Comparison of ENCODE assay signal across 7 mouse cellular contexts in the genomic region with DNA sequence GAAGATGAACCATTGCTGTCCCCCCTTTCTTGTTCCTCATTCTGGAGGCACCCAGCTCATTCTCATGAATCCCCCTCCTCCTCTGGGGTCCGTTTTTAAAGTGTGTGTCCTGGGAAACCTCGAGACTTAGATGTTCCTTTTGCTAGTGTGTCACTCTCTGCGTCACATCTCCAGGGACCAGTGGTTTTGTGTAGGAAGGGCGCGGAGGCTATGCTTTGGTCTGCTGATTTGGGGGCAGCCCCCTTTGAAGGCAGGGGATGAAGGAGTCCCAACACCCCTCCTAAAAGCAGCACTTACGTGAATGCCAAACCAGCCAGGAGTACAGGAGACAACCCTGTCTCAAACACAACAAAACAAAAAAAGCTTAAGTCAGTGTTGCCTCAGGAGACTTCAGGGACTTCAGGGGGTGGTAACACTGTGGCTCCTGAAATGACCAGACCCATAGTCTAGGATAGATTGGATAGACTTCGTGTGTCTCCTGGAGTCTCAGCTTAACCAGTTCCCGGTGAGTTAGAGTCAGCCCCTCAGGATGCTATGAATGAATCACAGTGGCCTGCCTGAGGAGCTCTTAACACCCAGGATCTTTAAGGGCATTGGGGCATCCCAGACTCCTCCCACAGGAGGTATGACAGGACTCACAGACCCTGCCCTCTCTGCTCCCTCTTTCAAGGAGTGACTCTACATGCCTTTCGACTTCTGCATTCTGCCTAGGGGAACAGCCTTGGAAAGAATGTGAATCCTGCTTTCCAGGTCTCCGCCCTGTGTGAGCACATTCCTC. TPM values are rescaled to one million over a fixed set of nuclear protein-coding genes. Genes with fewer than 3 reads are reported as not detected.
DNase-seq lines count a peak whose midpoint lies in the region; ATAC-seq and TF ChIP-seq lines count a peak whose summit lies in the region.

No protein-coding gene starts in this region.

- H3K4me3 ChIP-seq in intestine, embryonic 16.5 days (ENCODE audit: low read length), result peak overlapping the region; percentile 82
- H3K4me3 ChIP-seq in lung, embryonic 14.5 days (ENCODE audit: low read depth, low read length), result peak overlapping the region; percentile 81

- no peaks in the 10 kb centered on the region for H3K36me3 ChIP-seq in intestine, embryonic 16.5 days (ENCODE audit: control insufficient read depth, insufficient read depth, low read length)
- H3K36me3 ChIP-seq in lung, embryonic 14.5 days (ENCODE audit: insufficient read depth), result peaks cover 35% of the 10 kb centered on the region

- H3K27me3 ChIP-seq in Patski, result no peaks in the 10 kb centered on the region
- H3K27me3 ChIP-seq in intestine, embryonic 16.5 days (replicated peaks; ENCODE audit: control insufficient read depth, insufficient read depth, low read length), result no peaks in the 10 kb centered on the region
- no peaks in the 10 kb centered on the region for H3K27me3 ChIP-seq in lung, embryonic 14.5 days (ENCODE audit: insufficient read depth, low read length)

- 5% methylated on average over 10 of the region's 10 CpGs for WGBS in intestine, embryonic 16.5 days
- 4% methylated on average over 10 of the region's 10 CpGs for WGBS in lung, embryonic 14.5 days

- H3K9ac ChIP-seq in intestine, embryonic 16.5 days (ENCODE audit: low read depth, low read length), result peak overlapping the region; percentile 86
- peak overlapping the region; percentile 81 for H3K9ac ChIP-seq in lung, embryonic 14.5 days

- H3K9me3 ChIP-seq in intestine, embryonic 16.5 days (ENCODE audit: control insufficient read depth, low read length), result no peaks in the 10 kb centered on the region
- no peaks in the 10 kb centered on the region for H3K9me3 ChIP-seq in lung, embryonic 14.5 days (ENCODE audit: low read depth, low read length)

- H3K4me1 ChIP-seq in intestine, embryonic 16.5 days (ENCODE audit: control insufficient read depth, insufficient read depth, low read length), result peaks cover 43% of the 10 kb centered on the region
- H3K4me1 ChIP-seq in lung, embryonic 14.5 days (ENCODE audit: insufficient read depth), result peaks cover 11% of the 10 kb centered on the region; the same call in 1 of the 2 replicates

- POLR2A ChIA-PET in Patski (lab: Charles Lee), result interaction anchor here (1.0 to 4.9 kb wide), 6 partner anchors 9 to 36 kb away, joined by 4 to 28 read pairs (median 12); a partner anchor contains a TSS

- peak overlapping the region; percentile 72 for H3K27ac ChIP-seq in intestine, embryonic 16.5 days (ENCODE audit: low read length)
- H3K27ac ChIP-seq in lung, embryonic 14.5 days (ENCODE audit: low read depth), result peak overlapping the region; percentile 87

- TF ChIP-seq CTCF in Patski (IDR thresholded peaks at IDR 0.05), result no peak
- TF ChIP-seq CTCF in lung, embryonic 14.5 days (IDR thresholded peaks at IDR 0.05; ENCODE audit: low read depth), result no peak

- CTCF ChIA-PET in Patski (lab: Charles Lee), result interaction anchor here (0.8 to 7.8 kb wide), 10 partner anchors 9 to 136 kb away, joined by 3 to 89 read pairs (median 6); a partner anchor contains a TSS

- DNase-seq in Patski (ENCODE audit: low read depth, low spot score), result peak; percentile 83
- peak; percentile 29 to 36 for DNase-seq in cerebellum, postnatal 14 days
- peak; percentile 84 for DNase-seq in gastrocnemius, postnatal 25 days
- DNase-seq in lung, embryonic 14.5 days, result peak; percentile 83
- DNase-seq in left cerebral cortex, adult 11 months (ENCODE audit: low spot score), result no peak

- H3K4me2 ChIP-seq in intestine, embryonic 16.5 days (ENCODE audit: low read depth, low read length), result peak overlapping the region; percentile 85
- peak overlapping the region; percentile 97 for H3K4me2 ChIP-seq in lung, embryonic 14.5 days

- in situ Hi-C loops in Patski (cut with MboI; ENCODE audit: low pct_unique_long_range_greater_than_20kb), result no loop called here

- ATAC-seq in Patski, result peak; percentile 81
- ATAC-seq in intestine, embryonic 16.5 days, result peak; percentile 63
- peak; percentile 29; the same call in 1 of the 2 replicates for ATAC-seq in lung, embryonic 14.5 days (ENCODE audit: insufficient read depth)
- ATAC-seq in neutrophil, adult 5-6 weeks (ENCODE audit: extremely low read depth, insufficient number of reproducible peaks, low FRiP score, poor library complexity, severe bottlenecking), result peak; percentile 36; the same call in 1 of the 2 replicates

RNA-seq across cellular contexts. Expression of a gene that starts 1.3 kb away (rescaled TPM):
- 88.7 TPM for polyA plus RNA-seq in Patski (2021)
- total RNA-seq in gastrocnemius, postnatal 25 days (2021), result 10 to 100 TPM; 33.1 to 34.3 TPM
- polyA plus RNA-seq in intestine, embryonic 16.5 days (2015; fragmentation: Nextera tagmentation; extraction: Ambion mirVana), result 135 and 158 TPM in 2 replicates
- 50.3 and 53.2 TPM in 2 replicates for polyA plus RNA-seq in lung, embryonic 14.5 days (2014; fragmentation: Nextera tagmentation; extraction: Ambion mirVana)
- total RNA-seq in neutrophil, adult 5-6 weeks (2017), result 126 and 148 TPM in 2 replicates

RNA-seq across cellular contexts. Expression of a gene that starts 28.4 kb away (rescaled TPM):
- polyA plus RNA-seq in Patski (2021), result 41.2 TPM
- total RNA-seq in gastrocnemius, postnatal 25 days (2021), result 1 to 10 TPM; 4.0 to 5.1 TPM
- polyA plus RNA-seq in intestine, embryonic 16.5 days (2015; fragmentation: Nextera tagmentation; extraction: Ambion mirVana), result 1.2 and 1.5 TPM in 2 replicates
- 0.82 and 1.2 TPM in 2 replicates for polyA plus RNA-seq in lung, embryonic 14.5 days (2014; fragmentation: Nextera tagmentation; extraction: Ambion mirVana)
- total RNA-seq in neutrophil, adult 5-6 weeks (2017), result 4.4 and 10.9 TPM in 2 replicates

RNA-seq across cellular contexts. Expression of a gene that starts 36.4 kb away (rescaled TPM):
- polyA plus RNA-seq in Patski (2021), result 32.5 TPM
- 10 to 100 TPM; 15.3 to 16.7 TPM for total RNA-seq in gastrocnemius, postnatal 25 days (2021)
- 7.4 and 8.4 TPM in 2 replicates for polyA plus RNA-seq in intestine, embryonic 16.5 days (2015; fragmentation: Nextera tagmentation; extraction: Ambion mirVana)
- 11.9 and 13.0 TPM in 2 replicates for polyA plus RNA-seq in lung, embryonic 14.5 days (2014; fragmentation: Nextera tagmentation; extraction: Ambion mirVana)
- total RNA-seq in neutrophil, adult 5-6 weeks (2017), result 43.0 and 49.3 TPM in 2 replicates

RNA-seq across cellular contexts. Expression of a gene that starts 42.2 kb away (rescaled TPM):
- polyA plus RNA-seq in Patski (2021), result 172 TPM
- 10 to 100 TPM; 28.8 to 32.5 TPM for total RNA-seq in gastrocnemius, postnatal 25 days (2021)
- polyA plus RNA-seq in intestine, embryonic 16.5 days (2015; fragmentation: Nextera tagmentation; extraction: Ambion mirVana), result 21.0 and 23.5 TPM in 2 replicates
- polyA plus RNA-seq in lung, embryonic 14.5 days (2014; fragmentation: Nextera tagmentation; extraction: Ambion mirVana), result 16.4 and 19.3 TPM in 2 replicates
- total RNA-seq in neutrophil, adult 5-6 weeks (2017), result 21.8 and 22.1 TPM in 2 replicates

RNA-seq across cellular contexts. Expression of a gene that starts 51.7 kb away (rescaled TPM):
- polyA plus RNA-seq in Patski (2021), result 0.26 TPM
- total RNA-seq in gastrocnemius, postnatal 25 days (2021), result not detected
- 0.23 and 0.65 TPM in 2 replicates for polyA plus RNA-seq in intestine, embryonic 16.5 days (2015; fragmentation: Nextera tagmentation; extraction: Ambion mirVana)
- 0.54 and 0.78 TPM in 2 replicates for polyA plus RNA-seq in lung, embryonic 14.5 days (2014; fragmentation: Nextera tagmentation; extraction: Ambion mirVana)
- total RNA-seq in neutrophil, adult 5-6 weeks (2017), result not detected in 2 replicates

Comparison
In these comparisons a context has a peak if more than half of its experiments do, and no peak if none do; other contexts are left out.
1. ATAC-seq: peak in every context shown above with its lines; median percentile 81 in Patski; 63 in intestine, embryonic 16.5 days; 36 in neutrophil, adult 5-6 weeks; 29 in lung, embryonic 14.5 days.
2. RNA of a gene that starts 28.4 kb away (polyA plus RNA-seq): 41.2 TPM in Patski (single experiment); 1.2 to 1.5 TPM in intestine, embryonic 16.5 days and 0.82 to 1.2 TPM in lung, embryonic 14.5 days; every median in the first group is over 10 times any median in the second.